ENCODE assay signal across 20 mouse cellular contexts in genomic region chr14:11871752-11872344, GRCm38 (mm10).
DNase-seq lines count a peak whose midpoint lies in the region; ATAC-seq and TF ChIP-seq lines count a peak whose summit lies in the region.
"Had no signal": no experiment of that assay in that cellular context is flagged by ENCODE, and none has a peak within 500 bp of the region (broad histone marks: within the 10 kb centered on the region; RNA-seq: fewer than 3 reads in every experiment).

No protein-coding gene starts in this region.

- intact Hi-C loops in heart, postnatal 10 days (cut with DNase I): no loop called here

- no peak for ATAC-seq in erythroid progenitor cell, adult 5-6 weeks (replicated peaks; ENCODE audit: low FRiP score, poor library complexity, severe bottlenecking)
- ATAC-seq: activated CD4-positive, CD25-positive, alpha-beta regulatory T cell, adult 4 months; Patski had no signal

- no peak for TF ChIP-seq POLR2A in embryonic fibroblast, embryonic 13.5 days (IDR thresholded peaks at IDR 0.05; ENCODE audit: low read depth, low read length)

- H3K4me3 ChIP-seq in embryonic fibroblast, embryonic 13.5 days (ENCODE audit: insufficient read depth, low read length): no peak overlapping the region
- H3K4me3 ChIP-seq: forebrain, embryonic 10.5 days had no signal

- peak overlapping the region; percentile 49 for H3K27ac ChIP-seq in embryonic fibroblast, embryonic 13.5 days (ENCODE audit: insufficient read depth, low read length)
- H3K27ac ChIP-seq: forebrain, embryonic 10.5 days; liver, embryonic 14.5 days had no signal

- peak; percentile 91 for DNase-seq in heart, adult 11 months
- DNase-seq in heart, postnatal 10 days: no peak
- peak; percentile 29 for DNase-seq in right cerebral cortex, adult 18-20 months
- DNase-seq in right cerebral cortex, postnatal 4 days: no peak
- DNase-seq in urinary bladder, postnatal 4 days (ENCODE audit: low spot score in 2 of 2): no peak
- no peak for DNase-seq in urinary bladder, postnatal 25 days (ENCODE audit: low spot score)
- DNase-seq: adrenal gland, postnatal 14 days; cerebellum, adult 2 months; heart, adult 18-20 months; kidney, adult 9 months; kidney, postnatal 36 days; lung, postnatal 10 days; right cerebral cortex, postnatal 14 days; thymus, postnatal 36 days had no signal

- H3K4me1 ChIP-seq in embryonic fibroblast, embryonic 13.5 days (ENCODE audit: control insufficient read depth, insufficient read depth, low read length): peaks cover 5% of the 10 kb centered on the region; the same call in 1 of the 2 replicates

- TF ChIP-seq CTCF in embryonic fibroblast, embryonic 13.5 days (IDR thresholded peaks at IDR 0.05; ENCODE audit: borderline replicate concordance, insufficient read depth, low read length): no peak

Comparison
In these comparisons a context has a peak if more than half of its experiments do, and no peak if none do; other contexts are left out.
1. DNase-seq: peak in heart, adult 11 months (single experiment) and right cerebral cortex, adult 18-20 months (single experiment); none in heart, postnatal 10 days (0 of 2), right cerebral cortex, postnatal 4 days (single experiment), urinary bladder, postnatal 4 days (0 of 2) and urinary bladder, postnatal 25 days (single experiment).